Comparison of ENCODE assay signal across 10 mouse cellular contexts in genomic region chr5:143655511-143655943, GRCm38 (mm10). TPM values are rescaled to one million over a fixed set of nuclear protein-coding genes. Genes with fewer than 3 reads are reported as not detected.
DNase-seq lines count a peak whose midpoint lies in the region; ATAC-seq and TF ChIP-seq lines count a peak whose summit lies in the region.
"Had no signal": no experiment of that assay in that cellular context is flagged by ENCODE, and none has a peak within 500 bp of the region (broad histone marks: within the 10 kb centered on the region; RNA-seq: fewer than 3 reads in every experiment).

No protein-coding gene starts in this region.

- 43% methylated on average over 4 of the region's 4 CpGs for WGBS in heart, embryonic 12.5 days
- 64% methylated on average over 4 of the region's 4 CpGs for WGBS in lung, postnatal 0 days
- WGBS in intestine, embryonic 15.5 days, result 60% methylated on average over 4 of the region's 4 CpGs

- no peak for DNase-seq in heart, postnatal 25 days (ENCODE audit: low spot score)
- no peak for DNase-seq in lung, postnatal 0 days (ENCODE audit: low spot score)
- DNase-seq in lung, postnatal 14 days, result no peak
- peak; percentile 26 for DNase-seq in naive thymus-derived CD4-positive, alpha-beta T cell, adult 2 months (ENCODE audit: low read depth)
- no peak for DNase-seq in left cerebral cortex, adult 18-20 months (ENCODE audit: low spot score in 2 of 2)
- no peak for DNase-seq in urinary bladder, postnatal 10 days (ENCODE audit: low spot score)
- DNase-seq: cerebellum, postnatal 36 days; gastrocnemius, postnatal 36 days had no signal

- H3K36me3 ChIP-seq in heart, embryonic 12.5 days, result peaks cover 3% of the 10 kb centered on the region; the same call in 1 of the 2 replicates
- no peaks in the 10 kb centered on the region; the same call in 1 of the 2 replicates for H3K36me3 ChIP-seq in lung, postnatal 0 days (ENCODE audit: insufficient read depth, low read length)
- H3K36me3 ChIP-seq in intestine, embryonic 15.5 days, result no peaks in the 10 kb centered on the region

- H3K27me3 ChIP-seq in heart, embryonic 12.5 days (replicated peaks), result no peaks in the 10 kb centered on the region
- H3K27me3 ChIP-seq in lung, postnatal 0 days (replicated peaks; ENCODE audit: insufficient read depth, low read length), result no peaks in the 10 kb centered on the region
- no peaks in the 10 kb centered on the region for H3K27me3 ChIP-seq in intestine, embryonic 15.5 days (replicated peaks)

- H3K4me1 ChIP-seq in heart, embryonic 12.5 days (replicated peaks), result peaks cover 42% of the 10 kb centered on the region
- H3K4me1 ChIP-seq in lung, postnatal 0 days (ENCODE audit: insufficient read depth, low read depth, low read length), result peaks cover 51% of the 10 kb centered on the region
- H3K4me1 ChIP-seq in intestine, embryonic 15.5 days (replicated peaks), result peaks cover 31% of the 10 kb centered on the region

- H3K4me3 ChIP-seq in heart, embryonic 12.5 days, result no peak overlapping the region
- no peak overlapping the region for H3K4me3 ChIP-seq in lung, postnatal 0 days (ENCODE audit: low read depth, low read length)
- no peak overlapping the region for H3K4me3 ChIP-seq in intestine, embryonic 15.5 days (replicated peaks)

- H3K4me2 ChIP-seq in heart, embryonic 12.5 days, result no peak overlapping the region
- no peak overlapping the region for H3K4me2 ChIP-seq in lung, postnatal 0 days (replicated peaks; ENCODE audit: low read depth, low read length)
- no peak overlapping the region for H3K4me2 ChIP-seq in intestine, embryonic 15.5 days (replicated peaks)

- H3K9me3 ChIP-seq in heart, embryonic 12.5 days (replicated peaks), result 0 out of 2 replicates have a peak, but pooled peaks cover under 1% of the 10 kb centered on the region
- no peaks in the 10 kb centered on the region for H3K9me3 ChIP-seq in lung, postnatal 0 days (ENCODE audit: low read length)
- no peaks in the 10 kb centered on the region for H3K9me3 ChIP-seq in intestine, embryonic 15.5 days

- no peak for ATAC-seq in heart, embryonic 12.5 days (ENCODE audit: insufficient number of reproducible peaks, low FRiP score)
- no peak for ATAC-seq in lung, postnatal 0 days
- ATAC-seq in intestine, embryonic 15.5 days, result no peak

- intact Hi-C loops in heart, postnatal 25 days (cut with DNase I), result no loop called here

- no peak for TF ChIP-seq CTCF in lung, postnatal 0 days (IDR thresholded peaks at IDR 0.05)

- no peak overlapping the region for H3K9ac ChIP-seq in heart, embryonic 12.5 days
- no peak overlapping the region for H3K9ac ChIP-seq in lung, postnatal 0 days (replicated peaks; ENCODE audit: low read depth)
- H3K9ac ChIP-seq in intestine, embryonic 15.5 days, result no peak overlapping the region

- TF ChIP-seq EP300 in lung, postnatal 0 days (IDR thresholded peaks at IDR 0.05), result no peak

- H3K27ac ChIP-seq in heart, embryonic 12.5 days (ENCODE audit: poor library complexity, severe bottlenecking), result peak overlapping the region; percentile 66
- peak overlapping the region; percentile 72 for H3K27ac ChIP-seq in lung, postnatal 0 days (ENCODE audit: low read length)
- peak overlapping the region; percentile 30; the same call in 1 of the 2 replicates for H3K27ac ChIP-seq in intestine, embryonic 15.5 days

RNA-seq across cellular contexts. Expression of gene Cyth3, which starts 33.3 kb away (rescaled TPM):
- 41.8 and 41.9 TPM in 2 replicates for polyA plus RNA-seq in heart, embryonic 12.5 days (2016; fragmentation: Nextera tagmentation; extraction: Ambion mirVana)
- total RNA-seq in heart, postnatal 25 days (2021), result 10 to 100 TPM; 43.8 to 44.9 TPM
- polyA plus RNA-seq in lung, postnatal 0 days (2015; fragmentation: Nextera tagmentation; extraction: Ambion mirVana), result 87.3 and 96.6 TPM in 2 replicates
- polyA plus RNA-seq in intestine, embryonic 15.5 days (2015; fragmentation: Nextera tagmentation; extraction: Ambion mirVana), result 43.7 and 44.3 TPM in 2 replicates
- total RNA-seq in left cerebral cortex, adult 18-20 months (2021), result 10 to 100 TPM; 31.2 to 34.7 TPM
